Mouse (Mus musculus) T-helper 2 cell (primary cell): Measurements from ENCODE around the gene Slco3a1.

ENCODE experiments used
- in situ Hi-C: fragments of 300-600 bp; cut with MboI, MseI; formaldehyde crosslinking; loops from one replicate; pipeline ENCODE4 v1.15.1; 2025; ENCODE audit warnings: high pct_unique_total_duplicates

Gene Slco3a1

GRCm38 (mm10) chr7:74354527-74355256 is 199.9 kb downstream of the Slco3a1 start:
- in situ Hi-C loops = loop anchor here (5.0 to 25.0 kb wide), 3 partner anchors 332 to 758 kb away; no protein-coding TSS in a partner anchor

GRCm38 (mm10) chr7:74353707-74354468 is 200.7 kb downstream of the Slco3a1 start:
- in situ Hi-C loops = loop anchor here (10.0 to 25.0 kb wide), 2 partner anchors 341 to 758 kb away; no protein-coding TSS in a partner anchor

- in situ Hi-C loops = loop anchor here (10.0 to 25.0 kb wide), 2 partner anchors 342 to 759 kb away; no protein-coding TSS in a partner anchor
Observed at GRCm38 (mm10) chr7:74353240-74353639, 201.3 kb downstream of the Slco3a1 start.

- in situ Hi-C loops = loop anchor here (25.0 kb wide), 1 partner anchor 686 kb away; no protein-coding TSS in a partner anchor
Observed at GRCm38 (mm10) chr7:74348318-74348890, 206.2 kb downstream of the Slco3a1 start.

- in situ Hi-C loops = loop anchor here (25.0 kb wide), 1 partner anchor 685 kb away; no protein-coding TSS in a partner anchor
Observed at GRCm38 (mm10) chr7:74347026-74347425, 207.6 kb downstream of the Slco3a1 start.

- in situ Hi-C loops = loop anchor here (25.0 kb wide), 1 partner anchor 684 kb away; no protein-coding TSS in a partner anchor
Observed at GRCm38 (mm10) chr7:74346451-74346850, 208.1 kb downstream of the Slco3a1 start.

GRCm38 (mm10) chr7:74341149-74341805 is 213.3 kb downstream of the Slco3a1 start:
- in situ Hi-C loops = loop anchor here (25.0 kb wide), 1 partner anchor 679 kb away; no protein-coding TSS in a partner anchor

- in situ Hi-C loops = loop anchor here (25.0 kb wide), 1 partner anchor 678 kb away; no protein-coding TSS in a partner anchor
Observed at GRCm38 (mm10) chr7:74340419-74340954, 214.1 kb downstream of the Slco3a1 start.

GRCm38 (mm10) chr7:74337677-74338420 is 216.7 kb downstream of the Slco3a1 start:
- in situ Hi-C loops = loop anchor here (10.0 to 25.0 kb wide), 2 partner anchors 676 to 1203 kb away; no protein-coding TSS in a partner anchor

- in situ Hi-C loops = loop anchor here (10.0 to 25.0 kb wide), 2 partner anchors 670 to 1198 kb away; no protein-coding TSS in a partner anchor
Observed at GRCm38 (mm10) chr7:74332323-74332722, 222.3 kb downstream of the Slco3a1 start.

GRCm38 (mm10) chr7:74330858-74331726 is 223.5 kb downstream of the Slco3a1 start:
- in situ Hi-C loops = loop anchor here (10.0 to 25.0 kb wide), 2 partner anchors 669 to 1196 kb away; no protein-coding TSS in a partner anchor

GRCm38 (mm10) chr7:74330117-74330857 is 224.3 kb downstream of the Slco3a1 start:
- in situ Hi-C loops = loop anchor here (10.0 to 25.0 kb wide), 2 partner anchors 668 to 1195 kb away; no protein-coding TSS in a partner anchor

GRCm38 (mm10) chr7:74329004-74329403 is 225.6 kb downstream of the Slco3a1 start:
- in situ Hi-C loops = loop anchor here (25.0 kb wide), 1 partner anchor 667 kb away; no protein-coding TSS in a partner anchor

- in situ Hi-C loops = loop anchor here (25.0 kb wide), 1 partner anchor 665 kb away; no protein-coding TSS in a partner anchor
Observed at GRCm38 (mm10) chr7:74327716-74328115, 226.9 kb downstream of the Slco3a1 start.

GRCm38 (mm10) chr7:74325052-74325451 is 229.5 kb downstream of the Slco3a1 start:
- in situ Hi-C loops = loop anchor here (25.0 kb wide), 1 partner anchor 663 kb away; no protein-coding TSS in a partner anchor

- in situ Hi-C loops = no loop called here
Observed at GRCm38 (mm10) chr7:74323683-74324082, 230.9 kb downstream of the Slco3a1 start.

- in situ Hi-C loops = no loop called here
Observed at GRCm38 (mm10) chr7:74323194-74323593, 231.4 kb downstream of the Slco3a1 start.

GRCm38 (mm10) chr7:74320635-74321034 is 233.9 kb downstream of the Slco3a1 start:
- in situ Hi-C loops = no loop called here
